Mouse (Mus musculus) lung, adult 2 months (tissue): ENCODE data around the gene Lyrm1. TPM values are rescaled to one million over a fixed set of nuclear protein-coding genes. Genes with fewer than 3 reads are reported as not detected.

Experiments used
- DNase-seq: peaks from one replicate; pipeline ENCODE4 v3.0.0; 2022
- H3K4me1 ChIP-seq: fragments of 200-500 bp; 2 replicates; pipeline ENCODE4 v1.6.1; 2011; ENCODE audit warnings: low read length; ENCODE audit not compliant: control insufficient read depth, insufficient read depth
- H3K4me3 ChIP-seq: fragments of 200-500 bp; replicated peaks from 2 replicates; pipeline ENCODE3; 2011; ENCODE audit warnings: low read depth, mild to moderate bottlenecking, control low read depth, low read length; ENCODE audit errors: extremely low read depth
- CTCF ChIP-seq: fragments of 200-500 bp; IDR thresholded peaks from 2 replicates; pipeline ENCODE4 v1.5.1; 2011; ENCODE audit warnings: mild to moderate bottlenecking, low read length, control low read depth; ENCODE audit not compliant: insufficient read depth
- POLR2A ChIP-seq: fragments of 200-500 bp; IDR thresholded peaks from 2 replicates; pipeline ENCODE4 v1.6.1; 2011; ENCODE audit warnings: low read depth, mild to moderate bottlenecking, control low read depth, low read length, borderline replicate concordance; ENCODE audit errors: extremely low read depth
- WGBS: fragments of 180-500 bp; shearing (Covaris S2); methylation state at CpG from one replicate; pipeline ENCODE4 v1.1.7; 2018; 5-methylcytosine and 5-hydroxymethylcytosine counted together
- polyA plus RNA-seq: library from polyadenylated mRNA; depleted of rRNA; stranded (reverse); fragments of >200 nt; gene quantifications from 2 replicates; pipeline ENCODE4 v1.2.3, GENCODE M21; 2012

Gene Lyrm1
- polyA plus RNA-seq, 1 experiment: 3.0 TPM

DNA sequence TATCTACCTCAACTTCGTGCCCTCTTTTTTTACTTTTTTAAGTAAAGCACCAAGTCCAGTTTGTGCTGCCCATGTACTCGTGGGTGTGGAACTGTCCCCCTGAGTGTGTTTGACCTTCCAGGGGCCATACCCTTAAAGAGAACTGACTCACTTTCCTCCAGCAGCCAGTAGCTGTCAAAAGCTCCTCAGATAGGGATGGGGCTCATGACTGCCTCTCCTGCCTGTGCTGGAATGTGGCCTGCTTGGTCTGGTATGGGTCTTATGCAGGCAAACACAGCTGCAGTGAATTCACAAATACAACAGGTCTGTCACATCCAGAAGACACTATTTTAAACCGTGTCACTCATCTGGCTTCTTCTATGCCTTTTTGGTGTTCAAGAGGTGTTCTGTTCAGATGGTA lies 16.1 kb downstream of the Lyrm1 start:
- TF ChIP-seq POLR2A (no peak), CTCF (no peak)
- Histone ChIP-seq H3K4me3 (no peak overlapping the region), H3K4me1 (no peaks in the 10 kb centered on the region)
- DNase-seq: no peak
- WGBS: 71% methylated on average over 3 of the region's 3 CpGs

DNA sequence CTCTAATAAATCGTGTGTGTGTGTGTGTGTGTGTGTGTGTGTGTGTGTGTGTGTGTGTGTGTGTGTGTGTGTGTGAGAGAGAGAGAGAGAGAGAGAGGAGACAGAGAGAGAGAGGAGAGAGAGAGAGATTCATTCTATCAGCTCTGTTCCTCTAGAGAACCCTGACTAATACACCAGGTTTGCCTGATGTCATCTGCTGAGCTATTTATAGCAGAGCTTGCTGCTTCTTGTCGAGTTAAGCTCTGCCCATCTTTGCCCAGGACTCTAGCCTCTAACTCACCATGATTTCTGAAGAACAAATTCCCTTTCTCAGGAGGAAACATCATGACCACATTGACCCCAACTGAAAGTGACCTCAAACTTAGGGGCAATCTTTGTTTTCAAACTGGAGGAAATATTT lies 24.8 kb downstream of the Lyrm1 start:
- Histone ChIP-seq H3K4me1 (no peaks in the 10 kb centered on the region), H3K4me3 (no peak overlapping the region)
- DNase-seq: no peak
- WGBS: 28% methylated on average over 2 of the region's 2 CpGs
- TF ChIP-seq CTCF (no peak), POLR2A (no peak)

DNA sequence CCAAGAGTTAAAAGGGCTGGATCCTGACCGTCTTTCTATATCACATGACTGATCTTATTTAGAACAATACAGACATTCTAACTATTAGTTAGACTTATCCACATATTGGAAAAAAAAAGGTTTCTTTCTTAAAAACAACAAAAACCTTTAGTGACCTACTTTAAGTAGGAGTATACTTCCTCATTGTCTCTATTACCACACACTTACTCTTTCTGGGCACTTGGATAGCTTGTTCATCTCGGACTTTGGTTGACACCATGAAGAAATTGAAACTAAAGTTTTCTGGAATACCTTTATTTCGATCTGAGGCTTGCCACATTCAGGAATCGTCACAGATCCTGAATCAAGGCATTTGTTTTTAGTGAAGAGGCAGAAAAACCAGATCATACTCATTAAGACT lies 25.4 kb downstream of the Lyrm1 start:
- no peak for TF ChIP-seq POLR2A
- TF ChIP-seq CTCF: no peak
- Histone ChIP-seq H3K4me1 (no peaks in the 10 kb centered on the region), H3K4me3 (no peak overlapping the region)
- WGBS: 68% methylated on average over 4 of the region's 4 CpGs
- DNase-seq: no peak

DNA sequence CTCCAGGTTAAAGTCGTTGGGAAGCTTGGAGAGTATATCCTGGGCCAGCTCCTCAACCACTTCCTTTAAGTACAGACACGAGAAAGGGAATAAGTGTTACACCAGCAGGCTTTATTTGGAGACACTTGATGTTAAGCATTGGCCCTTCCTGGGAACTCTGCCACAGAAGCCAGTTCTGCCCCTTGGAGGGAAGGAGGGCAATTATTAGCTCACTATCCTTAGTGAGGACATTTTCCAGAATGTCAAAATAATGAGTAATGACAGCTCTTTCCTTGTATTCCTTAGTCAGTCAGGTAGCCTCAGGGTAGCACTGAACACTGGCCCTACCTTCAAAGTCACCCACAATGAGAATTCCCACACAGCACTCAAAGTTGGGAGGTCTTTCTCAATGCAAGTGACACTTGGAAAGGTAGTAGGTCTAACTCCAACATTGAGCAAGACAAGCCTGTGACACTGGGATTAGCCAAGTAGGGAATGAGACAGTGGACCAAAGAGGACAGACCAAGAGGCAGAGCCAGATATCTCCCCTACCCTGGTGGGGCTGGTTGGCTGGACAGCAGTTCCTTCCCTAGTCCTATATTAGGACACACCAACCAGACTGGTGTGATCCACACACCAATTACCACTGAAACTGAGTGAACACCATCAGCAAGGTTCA lies 33.3 kb downstream of the Lyrm1 start:
- DNase-seq: no peak
- 31% methylated on average over 2 of the region's 2 CpGs for WGBS
- no peaks in the 10 kb centered on the region for H3K4me1 ChIP-seq
- no peak overlapping the region for H3K4me3 ChIP-seq
- TF ChIP-seq CTCF: no peak
- TF ChIP-seq POLR2A: no peak

DNA sequence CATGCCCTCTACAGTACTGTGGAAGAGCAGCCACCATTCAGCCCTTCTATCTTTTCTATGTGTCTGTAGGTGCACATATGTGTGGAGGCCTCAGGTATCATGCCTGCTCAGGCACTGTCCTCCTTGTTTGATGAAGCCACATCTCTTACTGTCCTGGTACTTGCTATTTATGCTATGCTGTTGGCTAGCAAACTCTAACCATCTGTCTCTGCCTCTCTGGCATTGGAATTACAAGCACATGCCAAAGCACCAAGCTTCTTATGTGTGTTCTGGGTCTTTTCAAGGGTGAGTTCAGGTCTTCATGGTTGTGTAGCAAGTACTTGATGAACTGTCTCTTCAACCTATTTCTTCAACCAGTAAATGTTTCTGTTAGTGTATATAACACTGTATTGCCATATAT lies 40.7 kb downstream of the Lyrm1 start:
- DNase-seq: no peak
- H3K4me3 ChIP-seq: no peak overlapping the region
- no peak for TF ChIP-seq POLR2A
- no peak for TF ChIP-seq CTCF
- H3K4me1 ChIP-seq: peaks cover 4% of the 10 kb centered on the region

DNA sequence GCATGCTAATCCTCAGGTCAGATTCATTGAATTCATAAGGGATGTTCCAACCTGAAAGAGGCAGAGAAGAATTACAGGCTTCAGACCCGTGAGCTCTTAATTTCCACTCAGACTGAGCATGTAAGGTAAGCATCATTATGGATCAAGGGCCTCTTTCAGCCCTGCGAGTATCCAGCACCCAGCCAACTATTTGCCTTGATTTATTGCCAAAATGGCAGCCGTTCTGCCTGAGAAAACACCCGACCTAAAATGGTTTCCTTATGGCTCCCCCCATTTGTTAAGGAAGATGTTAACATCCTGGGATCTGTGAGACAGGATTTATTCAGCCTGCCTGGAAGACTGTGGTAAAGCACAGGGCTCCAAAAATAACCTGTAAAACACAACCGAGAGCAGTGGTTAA lies 41.4 kb downstream of the Lyrm1 start:
- DNase-seq: no peak
- H3K4me1 ChIP-seq: peaks cover 5% of the 10 kb centered on the region
- no peak for TF ChIP-seq POLR2A
- TF ChIP-seq CTCF: no peak
- 59% methylated on average over 5 of the region's 5 CpGs for WGBS
- no peak overlapping the region for H3K4me3 ChIP-seq

DNA sequence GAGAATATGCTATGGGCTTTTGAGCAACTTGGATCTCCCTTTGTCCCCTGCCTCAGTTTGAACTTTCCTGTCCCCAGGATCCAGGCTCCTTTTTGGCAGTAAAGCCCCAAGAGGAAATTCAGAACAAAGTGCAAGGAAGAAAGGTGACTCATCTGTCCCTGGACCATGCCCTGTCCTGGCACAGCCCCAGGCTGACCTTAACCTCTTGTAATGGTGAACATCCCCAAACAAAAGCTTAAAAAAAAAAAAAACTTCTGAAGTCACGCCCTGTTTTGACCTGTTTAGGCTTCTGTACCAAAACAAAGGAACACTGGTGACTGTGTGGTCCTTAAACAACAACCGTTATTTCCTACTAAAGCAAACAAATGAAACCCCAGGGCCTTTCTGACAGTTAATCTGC lies 45.9 kb downstream of the Lyrm1 start:
- DNase-seq: no peak
- Histone ChIP-seq H3K4me3 (no peak overlapping the region), H3K4me1 (peaks cover 5% of the 10 kb centered on the region)
- 37% methylated on average over 2 of the region's 2 CpGs for WGBS
- no peak for TF ChIP-seq CTCF
- no peak for TF ChIP-seq POLR2A

DNA sequence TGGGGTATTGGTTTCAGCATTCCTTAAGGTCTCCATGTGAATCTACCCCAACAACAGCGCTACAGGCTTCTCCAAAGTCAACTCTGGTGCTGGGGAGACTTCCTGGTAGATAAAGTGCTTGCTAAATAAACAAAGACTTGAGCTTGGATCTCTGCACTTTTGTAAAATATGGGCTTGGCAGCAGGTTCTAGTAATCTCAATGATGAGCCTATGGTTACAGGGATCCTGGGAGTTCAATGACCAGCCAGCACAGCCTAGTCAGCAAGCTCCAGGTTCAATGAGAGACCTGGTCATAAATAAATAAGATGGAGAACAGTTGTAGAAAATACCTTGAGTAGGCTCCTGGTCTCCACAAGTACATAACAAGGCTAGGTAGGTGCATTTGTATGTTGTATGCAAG lies 58.4 kb downstream of the Lyrm1 start:
- DNase-seq: no peak
- TF ChIP-seq CTCF: no peak
- no peak for TF ChIP-seq POLR2A
- 60% methylated on average over 1 of the region's 1 CpGs for WGBS
- H3K4me1 ChIP-seq: no peaks in the 10 kb centered on the region
- no peak overlapping the region for H3K4me3 ChIP-seq

DNA sequence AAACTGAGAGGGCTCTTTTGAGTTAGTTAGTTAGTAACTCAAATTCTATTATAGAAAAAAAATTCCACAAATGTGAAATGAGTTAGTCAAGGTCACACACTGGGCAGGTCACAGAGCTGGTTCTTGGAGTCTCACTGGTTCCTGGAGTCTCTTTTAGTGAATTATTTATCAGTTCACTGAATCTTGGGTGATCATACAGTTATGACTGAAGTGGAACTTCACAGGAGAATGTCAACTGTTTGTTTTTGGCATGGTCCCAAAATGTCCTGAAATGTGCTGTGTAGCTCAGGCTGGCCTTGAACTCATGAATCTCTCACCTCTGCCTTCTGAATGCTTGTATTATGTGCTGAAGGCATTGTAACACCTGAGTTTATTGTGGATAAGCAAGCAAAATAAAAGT lies 61.8 kb downstream of the Lyrm1 start:
- TF ChIP-seq POLR2A (no peak), CTCF (no peak)
- no peak for DNase-seq
- Histone ChIP-seq H3K4me1 (no peaks in the 10 kb centered on the region), H3K4me3 (no peak overlapping the region)

DNA sequence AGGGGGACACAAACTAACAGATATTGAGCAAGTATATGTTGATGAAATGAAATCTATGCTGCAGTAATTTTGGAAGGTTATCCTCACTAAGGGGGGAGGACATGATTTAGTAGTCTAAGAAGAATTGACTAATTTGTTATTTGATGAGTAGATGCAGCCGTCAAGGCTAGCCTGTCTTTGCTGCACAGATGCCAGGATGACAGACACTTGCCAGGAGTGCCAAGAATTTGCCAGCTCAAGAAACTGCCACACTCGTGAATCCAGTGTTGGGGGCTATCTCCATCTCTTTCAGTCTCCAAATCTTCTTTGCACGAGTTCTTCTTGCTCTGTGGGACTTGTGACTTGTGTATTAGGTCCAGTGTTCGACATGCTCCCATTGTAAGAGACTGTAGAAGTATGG lies 63.4 kb downstream of the Lyrm1 start:
- H3K4me1 ChIP-seq: no peaks in the 10 kb centered on the region
- no peak for DNase-seq
- WGBS: 52% methylated on average over 4 of the region's 4 CpGs
- H3K4me3 ChIP-seq: no peak overlapping the region
- TF ChIP-seq CTCF: no peak
- TF ChIP-seq POLR2A: no peak
